Mouse (Mus musculus) left cerebral cortex, postnatal 36 days (tissue): ENCODE results near the gene Tmem97. TPM values are rescaled to one million over a fixed set of nuclear protein-coding genes. Genes with fewer than 3 reads are reported as not detected.

Experiments used
- total RNA-seq, 2 experiments: library from RNA; stranded (reverse); gene quantifications; 2 replicates each; pipeline ENCODE4 v1.2.3; 2021

Gene Tmem97
- total RNA-seq, 2 experiments from 2014 or later: 17.0 to 25.7 TPM

Other genes with a start within 250 kb of the Tmem97 start
- 10 to 100 TPM in 1 of 2 experiments, 1 to 10 TPM in 1; 7.3 to 13.8 TPM for gene Spag5, start 249.2 kb downstream of the Tmem97 start, total RNA-seq
- 100 to 1,000 TPM; 746 to 852 TPM for gene Aldoc, start 227.8 kb downstream of the Tmem97 start, total RNA-seq
- 10 to 100 TPM; 64.4 to 68.5 TPM for gene Pigs, start 222.4 kb downstream of the Tmem97 start, total RNA-seq
- gene Unc119, start 207.3 kb downstream of the Tmem97 start, total RNA-seq: 10 to 100 TPM; 30.6 to 31.3 TPM
- not detected for gene Foxn1, start 164.2 kb downstream of the Tmem97 start, total RNA-seq
- gene Slc13a2, start 128.6 kb downstream of the Tmem97 start, total RNA-seq: not detected
- gene Slc46a1, start 85.1 kb downstream of the Tmem97 start, total RNA-seq: 10 to 100 TPM in 1 of 2 experiments, 1 to 10 TPM in 1; 9.4 to 11.7 TPM
- gene Sarm1, start 53.0 kb downstream of the Tmem97 start, total RNA-seq: 10 to 100 TPM; 33.7 to 34.1 TPM
- 10 to 100 TPM; 65.9 to 80.3 TPM for gene Vtn, start 51.7 kb downstream of the Tmem97 start, total RNA-seq
- gene Sebox, start 47.3 kb downstream of the Tmem97 start, total RNA-seq: 1 to 10 TPM in 1 of 2 experiments, under 1 TPM in 1; 0.50 to 2.1 TPM
- 10 to 100 TPM; 38.0 to 44.6 TPM for gene Tmem199, start 38.6 kb downstream of the Tmem97 start, total RNA-seq
- gene Poldip2, start 38.6 kb downstream of the Tmem97 start, total RNA-seq: 100 to 1,000 TPM; 116 to 117 TPM
- gene Tnfaip1, start 14.4 kb downstream of the Tmem97 start, total RNA-seq: 10 to 100 TPM; 35.6 to 39.2 TPM
- 10 to 100 TPM; 85.7 to 93.9 TPM for gene Ift20, start 14.4 kb downstream of the Tmem97 start, total RNA-seq
- 100 to 1,000 TPM; 105 to 114 TPM for gene Nlk, start 146.6 kb upstream of the Tmem97 start, total RNA-seq
- gene Ccnq, start 201.0 kb upstream of the Tmem97 start, total RNA-seq: 10 to 100 TPM; 15.9 to 16.8 TPM